In genomic region chr1:33531097-33531856, GRCm38 (mm10) we compare ENCODE assay signal across 11 mouse cellular contexts.
DNase-seq lines count a peak whose midpoint lies in the region; ATAC-seq lines count a peak whose summit lies in the region.
"Had no signal": no experiment of that assay in that cellular context is flagged by ENCODE, and none has a peak within 500 bp of the region (broad histone marks: within the 10 kb centered on the region; RNA-seq: fewer than 3 reads in every experiment).

No protein-coding gene starts in this region.

- no peak overlapping the region for H3K4me2 ChIP-seq in hindbrain, embryonic 11.5 days (replicated peaks; ENCODE audit: low read depth, low read length)
- no peak overlapping the region for H3K4me2 ChIP-seq in forebrain, embryonic 16.5 days (ENCODE audit: low read length)
- no peak overlapping the region for H3K4me2 ChIP-seq in liver, embryonic 11.5 days
- no peak overlapping the region for H3K4me2 ChIP-seq in neural tube, embryonic 13.5 days

- no peaks in the 10 kb centered on the region for H3K9me3 ChIP-seq in hindbrain, embryonic 11.5 days (ENCODE audit: control insufficient read depth, low read length)
- no peaks in the 10 kb centered on the region for H3K9me3 ChIP-seq in hindbrain, embryonic 10.5 days
- no peaks in the 10 kb centered on the region for H3K9me3 ChIP-seq in forebrain, embryonic 16.5 days (ENCODE audit: control insufficient read depth, low read length)
- no peaks in the 10 kb centered on the region for H3K9me3 ChIP-seq in liver, embryonic 11.5 days (ENCODE audit: control insufficient read depth, low read length)
- H3K9me3 ChIP-seq in neural tube, embryonic 13.5 days = no peaks in the 10 kb centered on the region

- H3K36me3 ChIP-seq in hindbrain, embryonic 11.5 days (ENCODE audit: control insufficient read depth, insufficient read depth, low read length) = no peaks in the 10 kb centered on the region
- H3K36me3 ChIP-seq in hindbrain, embryonic 10.5 days = no peaks in the 10 kb centered on the region; the same call in 1 of the 2 replicates
- H3K36me3 ChIP-seq in forebrain, embryonic 16.5 days (ENCODE audit: control insufficient read depth, insufficient read depth) = no peaks in the 10 kb centered on the region; the same call in 1 of the 2 replicates
- no peaks in the 10 kb centered on the region for H3K36me3 ChIP-seq in liver, embryonic 11.5 days (ENCODE audit: control insufficient read depth, insufficient read depth, low read length)
- no peaks in the 10 kb centered on the region for H3K36me3 ChIP-seq in neural tube, embryonic 13.5 days

- peak; percentile 51 for ATAC-seq in hindbrain, embryonic 11.5 days (ENCODE audit: low FRiP score)
- peak; percentile 75 for ATAC-seq in forebrain, embryonic 16.5 days
- ATAC-seq in liver, embryonic 11.5 days (replicated peaks; ENCODE audit: low FRiP score) = peak; percentile 75
- ATAC-seq in neural tube, embryonic 13.5 days (ENCODE audit: low read depth) = peak; percentile 94
- no peak for ATAC-seq in frontal cortex, adult (ENCODE audit: low TSS enrichment)
- ATAC-seq: intestine, postnatal 0 days had no signal

- no peaks in the 10 kb centered on the region for H3K4me1 ChIP-seq in hindbrain, embryonic 11.5 days (replicated peaks; ENCODE audit: control insufficient read depth, insufficient read depth, low read length)
- peaks cover 9% of the 10 kb centered on the region; the same call in 1 of the 2 replicates for H3K4me1 ChIP-seq in hindbrain, embryonic 10.5 days (replicated peaks)
- H3K4me1 ChIP-seq in forebrain, embryonic 16.5 days (replicated peaks; ENCODE audit: control insufficient read depth, insufficient read depth, low read length) = peaks cover 12% of the 10 kb centered on the region
- no peaks in the 10 kb centered on the region for H3K4me1 ChIP-seq in liver, embryonic 11.5 days (replicated peaks; ENCODE audit: control insufficient read depth, insufficient read depth, low read length)
- H3K4me1 ChIP-seq in neural tube, embryonic 13.5 days (replicated peaks) = peaks cover 14% of the 10 kb centered on the region

- no peaks in the 10 kb centered on the region for H3K27me3 ChIP-seq in hindbrain, embryonic 11.5 days (ENCODE audit: control insufficient read depth, insufficient read depth, low read length)
- H3K27me3 ChIP-seq in hindbrain, embryonic 10.5 days (ENCODE audit: insufficient read depth, poor library complexity, severe bottlenecking) = no peaks in the 10 kb centered on the region
- no peaks in the 10 kb centered on the region for H3K27me3 ChIP-seq in forebrain, embryonic 16.5 days (replicated peaks; ENCODE audit: control insufficient read depth, insufficient read depth, low read length)
- H3K27me3 ChIP-seq in liver, embryonic 11.5 days (replicated peaks; ENCODE audit: control insufficient read depth, insufficient read depth, low read length) = no peaks in the 10 kb centered on the region
- no peaks in the 10 kb centered on the region for H3K27me3 ChIP-seq in neural tube, embryonic 13.5 days

- no peak overlapping the region for H3K27ac ChIP-seq in hindbrain, embryonic 11.5 days (ENCODE audit: low read depth, low read length)
- H3K27ac ChIP-seq in hindbrain, embryonic 10.5 days = no peak overlapping the region
- H3K27ac ChIP-seq in forebrain, embryonic 16.5 days (ENCODE audit: low read length) = no peak overlapping the region; the same call in 1 of the 2 replicates
- no peak overlapping the region for H3K27ac ChIP-seq in liver, embryonic 11.5 days (ENCODE audit: low read depth, low read length)
- peak overlapping the region; percentile 65 for H3K27ac ChIP-seq in neural tube, embryonic 13.5 days (replicated peaks)
- H3K27ac ChIP-seq: stomach, postnatal 0 days had no signal

- intact Hi-C loops in heart, postnatal 10 days (cut with DNase I) = no loop called here

- no peak overlapping the region for H3K4me3 ChIP-seq in hindbrain, embryonic 11.5 days (ENCODE audit: low read depth, low read length)
- H3K4me3 ChIP-seq in hindbrain, embryonic 10.5 days = no peak overlapping the region
- H3K4me3 ChIP-seq in forebrain, embryonic 16.5 days (replicated peaks; ENCODE audit: low read length) = no peak overlapping the region
- no peak overlapping the region for H3K4me3 ChIP-seq in liver, embryonic 11.5 days (ENCODE audit: low read depth, low read length)
- no peak overlapping the region for H3K4me3 ChIP-seq in neural tube, embryonic 13.5 days

- WGBS in hindbrain, embryonic 11.5 days = 78% methylated on average over 5 of the region's 5 CpGs
- 85% methylated on average over 5 of the region's 5 CpGs for WGBS in hindbrain, embryonic 10.5 days
- WGBS in forebrain, embryonic 16.5 days = 54% methylated on average over 5 of the region's 5 CpGs
- WGBS in liver, embryonic 11.5 days = 85% methylated on average over 5 of the region's 5 CpGs
- 50% methylated on average over 5 of the region's 5 CpGs for WGBS in neural tube, embryonic 13.5 days

- no peak overlapping the region for H3K9ac ChIP-seq in hindbrain, embryonic 11.5 days (ENCODE audit: low read depth, low read length)
- H3K9ac ChIP-seq in forebrain, embryonic 16.5 days (replicated peaks; ENCODE audit: low read depth, low read length) = no peak overlapping the region
- H3K9ac ChIP-seq in liver, embryonic 11.5 days (ENCODE audit: low read depth, low read length) = no peak overlapping the region
- no peak overlapping the region for H3K9ac ChIP-seq in neural tube, embryonic 13.5 days

- peak; percentile 18 for DNase-seq in hindbrain, embryonic 11.5 days (ENCODE audit: low spot score)
- DNase-seq in hindbrain, embryonic 10.5 days (ENCODE audit: low spot score) = no peak
- DNase-seq in liver, embryonic 11.5 days (ENCODE audit: low spot score) = no peak
- DNase-seq in heart, postnatal 10 days = no peak
- no peak for DNase-seq in lung, postnatal 25 days (ENCODE audit: low spot score)
- DNase-seq: cerebellum, postnatal 14 days had no signal
